Mouse (Mus musculus): ENCODE results near the gene Lcor. TPM values are rescaled to one million over a fixed set of nuclear protein-coding genes. Genes with fewer than 3 reads are reported as not detected.

Gene Lcor
- polyA plus RNA-seq, 1 experiment from 2014 or later, result 16.0 TPM

- no peaks in the 10 kb centered on the region for H3K4me1 ChIP-seq (replicated peaks; ENCODE audit: control insufficient read depth, insufficient read depth, low read length)
- no peak for TF ChIP-seq CTCF (IDR thresholded peaks at IDR 0.05; ENCODE audit: low read depth)
- H3K27ac ChIP-seq (ENCODE audit: low read depth, low read length), result no peak overlapping the region
- no peak for ATAC-seq
- no peaks in the 10 kb centered on the region for H3K9me3 ChIP-seq (ENCODE audit: control insufficient read depth)
- H3K9ac ChIP-seq (ENCODE audit: low read depth, low read length), result no peak overlapping the region
- H3K4me3 ChIP-seq (ENCODE audit: low read depth, low read length), result no peak overlapping the region
- no peaks in the 10 kb centered on the region for H3K27me3 ChIP-seq (replicated peaks; ENCODE audit: control insufficient read depth, insufficient read depth, low read length)
- no peak overlapping the region for H3K4me2 ChIP-seq (replicated peaks; ENCODE audit: low read depth)
- no peaks in the 10 kb centered on the region for H3K36me3 ChIP-seq (ENCODE audit: control insufficient read depth, insufficient read depth)
- 91% methylated on average over 8 of the region's 8 CpGs for WGBS
Observed at GRCm38 (mm10) chr19:41507872-41508271, 25.4 kb downstream of the Lcor start.

DNA sequence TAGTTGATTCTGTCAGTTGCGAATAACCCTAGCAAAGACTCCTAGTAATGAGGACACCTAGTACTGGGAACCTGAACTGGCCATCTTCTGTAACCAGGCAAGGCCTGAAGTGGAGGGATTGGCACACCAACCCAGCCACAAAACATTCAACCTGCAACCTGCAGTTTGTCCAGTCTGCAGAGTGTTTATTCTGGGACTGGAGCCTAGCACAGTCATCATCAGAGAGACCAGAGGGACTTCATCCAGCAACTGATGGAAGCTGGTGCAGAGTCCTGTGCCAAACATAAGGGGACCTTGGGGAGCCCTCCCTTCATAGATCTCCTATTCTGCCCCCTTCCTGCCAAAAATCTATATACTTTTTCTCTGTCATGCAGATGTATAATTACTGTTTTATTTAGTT is 32.4 kb downstream of the Lcor start:
- H3K4me3 ChIP-seq (ENCODE audit: low read depth, low read length), result no peak overlapping the region
- H3K27me3 ChIP-seq (replicated peaks; ENCODE audit: control insufficient read depth, insufficient read depth, low read length), result no peaks in the 10 kb centered on the region
- H3K4me2 ChIP-seq (replicated peaks; ENCODE audit: low read depth), result no peak overlapping the region
- WGBS, result 91% methylated on average over 1 of the region's 1 CpGs
- no peak overlapping the region for H3K27ac ChIP-seq (ENCODE audit: low read depth, low read length)
- no peaks in the 10 kb centered on the region for H3K9me3 ChIP-seq (ENCODE audit: control insufficient read depth)
- H3K4me1 ChIP-seq (replicated peaks; ENCODE audit: control insufficient read depth, insufficient read depth, low read length), result no peaks in the 10 kb centered on the region
- H3K9ac ChIP-seq (ENCODE audit: low read depth, low read length), result no peak overlapping the region
- no peak for ATAC-seq
- H3K36me3 ChIP-seq (ENCODE audit: control insufficient read depth, insufficient read depth), result no peaks in the 10 kb centered on the region
- no peak for TF ChIP-seq CTCF (IDR thresholded peaks at IDR 0.05; ENCODE audit: low read depth)

DNA sequence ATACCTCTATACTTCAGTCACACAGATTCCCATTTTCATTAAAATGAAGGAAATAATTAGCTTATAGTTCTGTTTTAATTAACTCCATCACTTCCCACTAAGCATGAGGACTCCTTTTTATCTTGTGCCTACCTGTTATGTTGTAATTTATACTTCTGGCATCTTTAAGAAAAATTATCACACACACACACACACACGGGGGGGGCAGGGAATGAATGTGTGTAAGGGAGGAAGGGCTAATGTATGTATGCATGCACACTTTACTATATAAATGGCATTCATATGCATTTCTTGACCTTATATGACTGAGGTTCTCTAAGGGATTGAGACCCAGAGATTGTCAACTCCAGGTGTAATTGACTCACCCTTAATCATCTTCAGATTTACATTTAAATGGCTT is 33.1 kb downstream of the Lcor start:
- ATAC-seq, result no peak
- TF ChIP-seq CTCF (IDR thresholded peaks at IDR 0.05; ENCODE audit: low read depth), result no peak
- H3K4me2 ChIP-seq (replicated peaks; ENCODE audit: low read depth), result no peak overlapping the region

GRCm38 (mm10) chr19:41517006-41517405 is 34.6 kb downstream of the Lcor start:
- TF ChIP-seq CTCF (IDR thresholded peaks at IDR 0.05; ENCODE audit: low read depth), result no peak
- H3K36me3 ChIP-seq (ENCODE audit: control insufficient read depth, insufficient read depth), result no peaks in the 10 kb centered on the region
- no peak overlapping the region for H3K4me3 ChIP-seq (ENCODE audit: low read depth, low read length)
- no peak overlapping the region for H3K4me2 ChIP-seq (replicated peaks; ENCODE audit: low read depth)
- no peak for ATAC-seq
- 91% methylated on average over 3 of the region's 3 CpGs for WGBS
- no peak overlapping the region for H3K27ac ChIP-seq (ENCODE audit: low read depth, low read length)
- no peaks in the 10 kb centered on the region for H3K27me3 ChIP-seq (replicated peaks; ENCODE audit: control insufficient read depth, insufficient read depth, low read length)
- H3K9ac ChIP-seq (ENCODE audit: low read depth, low read length), result no peak overlapping the region
- no peaks in the 10 kb centered on the region for H3K9me3 ChIP-seq (ENCODE audit: control insufficient read depth)
- H3K4me1 ChIP-seq (replicated peaks; ENCODE audit: control insufficient read depth, insufficient read depth, low read length), result no peaks in the 10 kb centered on the region

More for the DNA sequence above, 33.1 kb downstream of the Lcor start:
- H3K9ac ChIP-seq (ENCODE audit: low read depth, low read length), result no peak overlapping the region
- H3K4me1 ChIP-seq (replicated peaks; ENCODE audit: control insufficient read depth, insufficient read depth, low read length), result no peaks in the 10 kb centered on the region
- no peak overlapping the region for H3K27ac ChIP-seq (ENCODE audit: low read depth, low read length)
- no peak overlapping the region for H3K4me3 ChIP-seq (ENCODE audit: low read depth, low read length)
- H3K36me3 ChIP-seq (ENCODE audit: control insufficient read depth, insufficient read depth), result no peaks in the 10 kb centered on the region
- no peaks in the 10 kb centered on the region for H3K27me3 ChIP-seq (replicated peaks; ENCODE audit: control insufficient read depth, insufficient read depth, low read length)
- 90% methylated on average over 1 of the region's 1 CpGs for WGBS
- no peaks in the 10 kb centered on the region for H3K9me3 ChIP-seq (ENCODE audit: control insufficient read depth)

GRCm38 (mm10) chr19:41519121-41519520 is 36.7 kb downstream of the Lcor start:
- Histone ChIP-seq H3K4me3 (ENCODE audit: low read depth, low read length) (no peak overlapping the region), H3K9ac (ENCODE audit: low read depth, low read length) (no peak overlapping the region), H3K9me3 (ENCODE audit: control insufficient read depth) (no peaks in the 10 kb centered on the region), H3K36me3 (ENCODE audit: control insufficient read depth, insufficient read depth) (no peaks in the 10 kb centered on the region), H3K27me3 (replicated peaks; ENCODE audit: control insufficient read depth, insufficient read depth, low read length) (no peaks in the 10 kb centered on the region), H3K4me2 (replicated peaks; ENCODE audit: low read depth) (no peak overlapping the region), H3K4me1 (replicated peaks; ENCODE audit: control insufficient read depth, insufficient read depth, low read length) (no peaks in the 10 kb centered on the region), H3K27ac (ENCODE audit: low read depth, low read length) (no peak overlapping the region)
- 71% methylated on average over 6 of the region's 6 CpGs for WGBS
- ATAC-seq, result no peak
- no peak for TF ChIP-seq CTCF (IDR thresholded peaks at IDR 0.05; ENCODE audit: low read depth)

GRCm38 (mm10) chr19:41522246-41522645 is 39.8 kb downstream of the Lcor start:
- Histone ChIP-seq H3K9me3 (ENCODE audit: control insufficient read depth) (no peaks in the 10 kb centered on the region), H3K4me2 (replicated peaks; ENCODE audit: low read depth) (no peak overlapping the region), H3K4me3 (ENCODE audit: low read depth, low read length) (no peak overlapping the region), H3K27ac (ENCODE audit: low read depth, low read length) (no peak overlapping the region), H3K4me1 (replicated peaks; ENCODE audit: control insufficient read depth, insufficient read depth, low read length) (no peaks in the 10 kb centered on the region), H3K9ac (ENCODE audit: low read depth, low read length) (no peak overlapping the region), H3K27me3 (replicated peaks; ENCODE audit: control insufficient read depth, insufficient read depth, low read length) (no peaks in the 10 kb centered on the region), H3K36me3 (ENCODE audit: control insufficient read depth, insufficient read depth) (no peaks in the 10 kb centered on the region)
- no peak for ATAC-seq
- WGBS, result 64% methylated on average over 2 of the region's 2 CpGs
- no peak for TF ChIP-seq CTCF (IDR thresholded peaks at IDR 0.05; ENCODE audit: low read depth)
